Mouse (Mus musculus) liver, embryonic 16.5 days (tissue): ENCODE measurements around the gene Ppfia1. TPM values are rescaled to one million over a fixed set of nuclear protein-coding genes. Genes with fewer than 3 reads are reported as not detected.

Experiments
- ATAC-seq: fragments of 200-750 bp; cut with Nextera tagmentation; 2 replicates; pipeline ENCODE4 v1.8.0; 2017; ENCODE audit warnings: low read depth, mild to moderate bottlenecking, moderate number of reproducible peaks, moderate library complexity
- H3K27ac ChIP-seq: fragments of 300-500 bp; sonication (generic); 2 replicates; pipeline ENCODE4 v1.5.1; 2014; ENCODE audit warnings: mild to moderate bottlenecking, low read length
- H3K27me3 ChIP-seq: fragments of 300-500 bp; sonication (generic); 2 replicates; pipeline ENCODE4 v1.6.1; 2014; ENCODE audit warnings: low read depth, low read length, mixed read lengths; ENCODE audit not compliant: control insufficient read depth, insufficient read depth
- H3K36me3 ChIP-seq: fragments of 300-500 bp; sonication (generic); 2 replicates; pipeline ENCODE4 v1.6.1; 2014; ENCODE audit warnings: mild to moderate bottlenecking; ENCODE audit not compliant: control insufficient read depth, insufficient read depth
- H3K4me1 ChIP-seq: fragments of 300-500 bp; sonication (generic); 2 replicates; pipeline ENCODE4 v1.6.1; 2014; ENCODE audit warnings: low read depth, low read length, mixed read lengths; ENCODE audit not compliant: control insufficient read depth
- H3K4me2 ChIP-seq: fragments of 300-500 bp; sonication (generic); 2 replicates; pipeline ENCODE4 v1.6.1; 2014; ENCODE audit warnings: low read depth, low read length, mixed read lengths
- H3K4me3 ChIP-seq: fragments of 300-500 bp; sonication (generic); 2 replicates; pipeline ENCODE4 v1.5.1; 2014; ENCODE audit warnings: low read depth, mild to moderate bottlenecking, low read length
- H3K9ac ChIP-seq: fragments of 300-500 bp; sonication (generic); 2 replicates; pipeline ENCODE4 v1.6.1; 2014; ENCODE audit warnings: low read depth, low read length
- H3K9me3 ChIP-seq: fragments of 300-500 bp; sonication (generic); replicated peaks from 2 replicates; pipeline ENCODE4 v1.6.1; 2016; ENCODE audit warnings: low read length; ENCODE audit not compliant: control insufficient read depth
- WGBS: fragments of 180-500 bp; shearing (Covaris S2); extraction: QIAGEN DNeasy Blood & Tissue Kit; methylation state at CpG from one replicate; pipeline ENCODE4 v1.1.7; 2014; ENCODE audit not compliant: insufficient replicate concordance; 5-methylcytosine and 5-hydroxymethylcytosine counted together
- polyA plus RNA-seq: library from polyadenylated mRNA; unstranded; fragments of >200 nt; fragmentation: Nextera tagmentation; extraction: Ambion mirVana; gene quantifications from 2 replicates; pipeline ENCODE4 v1.2.1, GENCODE M21; 2015

Ppfia1 gene
- polyA plus RNA-seq, 1 experiment from 2014 or later: 7.2 TPM

- 68% methylated on average over 2 of the region's 2 CpGs for WGBS
- Histone ChIP-seq H3K4me1 (peaks cover 28% of the 10 kb centered on the region), H3K27me3 (no peaks in the 10 kb centered on the region), H3K27ac (no peak overlapping the region), H3K4me3 (no peak overlapping the region), H3K9me3 (no peaks in the 10 kb centered on the region), H3K36me3 (peaks cover 7% of the 10 kb centered on the region; the same call in 1 of the 2 replicates), H3K4me2 (no peak overlapping the region), H3K9ac (no peak overlapping the region)
- no peak for ATAC-seq
Observed at GRCm38 (mm10) chr7:144521927-144522326, 31.6 kb downstream of the Ppfia1 start.

- 87% methylated on average over 5 of the region's 5 CpGs for WGBS
- no peak overlapping the region for H3K4me2 ChIP-seq
- H3K9ac ChIP-seq: no peak overlapping the region
- no peak overlapping the region for H3K27ac ChIP-seq
- peaks cover 23% of the 10 kb centered on the region for H3K4me1 ChIP-seq
- H3K9me3 ChIP-seq: no peaks in the 10 kb centered on the region
- no peak overlapping the region for H3K4me3 ChIP-seq
- H3K27me3 ChIP-seq: no peaks in the 10 kb centered on the region
- peaks cover 7% of the 10 kb centered on the region; the same call in 1 of the 2 replicates for H3K36me3 ChIP-seq
- ATAC-seq: no peak
Observed at GRCm38 (mm10) chr7:144519852-144520251, 33.7 kb downstream of the Ppfia1 start.

GRCm38 (mm10) chr7:144516711-144517110, 36.8 kb downstream of the Ppfia1 start:
- no peak overlapping the region for H3K27ac ChIP-seq
- ATAC-seq: no peak
- no peaks in the 10 kb centered on the region for H3K27me3 ChIP-seq
- no peaks in the 10 kb centered on the region for H3K9me3 ChIP-seq
- H3K36me3 ChIP-seq: peaks cover 12% of the 10 kb centered on the region
- H3K4me3 ChIP-seq: no peak overlapping the region
- no peaks in the 10 kb centered on the region for H3K4me1 ChIP-seq
- WGBS: 71% methylated on average over 5 of the region's 5 CpGs
- no peak overlapping the region for H3K4me2 ChIP-seq
- no peak overlapping the region for H3K9ac ChIP-seq

- Histone ChIP-seq H3K27me3 (no peaks in the 10 kb centered on the region), H3K4me3 (no peak overlapping the region), H3K9ac (no peak overlapping the region), H3K9me3 (no peaks in the 10 kb centered on the region), H3K27ac (no peak overlapping the region), H3K4me2 (no peak overlapping the region), H3K36me3 (peaks cover 9% of the 10 kb centered on the region), H3K4me1 (peaks cover 3% of the 10 kb centered on the region; the same call in 1 of the 2 replicates)
- ATAC-seq: no peak
- 76% methylated on average over 4 of the region's 4 CpGs for WGBS
Observed at GRCm38 (mm10) chr7:144509090-144509489, 44.4 kb downstream of the Ppfia1 start.

- Histone ChIP-seq H3K4me1 (peaks cover 3% of the 10 kb centered on the region; the same call in 1 of the 2 replicates), H3K9me3 (no peaks in the 10 kb centered on the region), H3K36me3 (peaks cover 8% of the 10 kb centered on the region), H3K4me3 (no peak overlapping the region), H3K9ac (no peak overlapping the region), H3K27me3 (no peaks in the 10 kb centered on the region), H3K4me2 (no peak overlapping the region), H3K27ac (no peak overlapping the region)
- ATAC-seq: no peak
- 33% methylated on average over 1 of the region's 1 CpGs for WGBS
Observed at GRCm38 (mm10) chr7:144506807-144507206, 46.7 kb downstream of the Ppfia1 start.

GRCm38 (mm10) chr7:144503959-144504358, 49.6 kb downstream of the Ppfia1 start:
- 83% methylated on average over 4 of the region's 4 CpGs for WGBS
- ATAC-seq: no peak
- H3K27ac ChIP-seq: no peak overlapping the region
- no peaks in the 10 kb centered on the region for H3K9me3 ChIP-seq
- H3K27me3 ChIP-seq: no peaks in the 10 kb centered on the region
- no peak overlapping the region for H3K4me3 ChIP-seq
- H3K9ac ChIP-seq: no peak overlapping the region
- H3K36me3 ChIP-seq: peaks cover 6% of the 10 kb centered on the region
- peaks cover 3% of the 10 kb centered on the region; the same call in 1 of the 2 replicates for H3K4me1 ChIP-seq
- H3K4me2 ChIP-seq: no peak overlapping the region

- H3K4me2 ChIP-seq: no peak overlapping the region
- peak; percentile 70 for ATAC-seq
Observed at GRCm38 (mm10) chr7:144492931-144493330, 60.6 kb downstream of the Ppfia1 start.

GRCm38 (mm10) chr7:144490201-144490873, 63.2 kb downstream of the Ppfia1 start:
- Histone ChIP-seq H3K4me2 (no peak overlapping the region), H3K4me3 (no peak overlapping the region), H3K36me3 (peaks cover 9% of the 10 kb centered on the region), H3K27me3 (no peaks in the 10 kb centered on the region), H3K9me3 (no peaks in the 10 kb centered on the region), H3K27ac (no peak overlapping the region), H3K9ac (no peak overlapping the region), H3K4me1 (peaks cover 32% of the 10 kb centered on the region)
- WGBS: 50% methylated on average over 8 of the region's 8 CpGs
- no peak for ATAC-seq

More at GRCm38 (mm10) chr7:144492931-144493330, 60.6 kb downstream of the Ppfia1 start:
- 17% methylated on average over 1 of the region's 1 CpGs for WGBS
- H3K4me1 ChIP-seq: peaks cover 32% of the 10 kb centered on the region
- H3K9me3 ChIP-seq: no peaks in the 10 kb centered on the region
- no peak overlapping the region for H3K4me3 ChIP-seq
- no peaks in the 10 kb centered on the region for H3K27me3 ChIP-seq
- no peak overlapping the region for H3K9ac ChIP-seq
- H3K36me3 ChIP-seq: peaks cover 6% of the 10 kb centered on the region; the same call in 1 of the 2 replicates
- peak overlapping the region; percentile 58 for H3K27ac ChIP-seq

- Histone ChIP-seq H3K27ac (peak overlapping the region; percentile 42; the same call in 1 of the 2 replicates), H3K4me3 (no peak overlapping the region), H3K4me2 (no peak overlapping the region), H3K36me3 (peaks cover 13% of the 10 kb centered on the region), H3K4me1 (peaks cover 32% of the 10 kb centered on the region), H3K9me3 (no peaks in the 10 kb centered on the region), H3K27me3 (no peaks in the 10 kb centered on the region), H3K9ac (no peak overlapping the region)
- peak; percentile 33; the same call in 1 of the 2 replicates for ATAC-seq
- WGBS: 23% methylated on average over 6 of the region's 6 CpGs
Observed at GRCm38 (mm10) chr7:144489067-144489774, 64.3 kb downstream of the Ppfia1 start.
